Mouse (Mus musculus) Patski (cell line): ENCODE measurements around the gene Dennd2c. TPM values are rescaled to one million over a fixed set of nuclear protein-coding genes. Genes with fewer than 3 reads are reported as not detected.
"Not testable (repeated sequence)": the region's sequence is repeated elsewhere in the genome, so short reads cannot be mapped to it uniquely, and the experiment has no call there.

ENCODE experiments used
- ATAC-seq: fragments of 100-300 bp; one replicate; pipeline ENCODE4 v1.8.0; 2021
- CTCF ChIA-PET: fragments of 350-600 bp; sonication (Branson Sonifier 250); formaldehyde crosslinking; loops from one replicate; lab custom pipeline; 2022; ENCODE audit warnings: inconsistent platforms; lab: Charles Lee
- POLR2A ChIA-PET: fragments of 350-600 bp; sonication (Branson Sonifier 250); formaldehyde crosslinking; loops from one replicate; lab custom pipeline; 2022; ENCODE audit warnings: antibody characterized with exemption, inconsistent platforms; lab: Charles Lee
- DNase-seq: peaks from one replicate; pipeline ENCODE4 v3.0.0-alpha.2; 2011; ENCODE audit warnings: low read depth, low spot score
- H3K27me3 ChIP-seq: fragments of 371-371 bp; one replicate; pipeline ENCODE4 v1.5.1; 2021
- CTCF ChIP-seq: fragments of 100-300 bp; IDR thresholded peaks from one replicate; pipeline ENCODE4 v1.5.1; 2021
- in situ Hi-C: fragments of 300-500 bp; cut with MboI; formaldehyde crosslinking; loops from 3 replicates; pipeline ENCODE4 v1.11.1; 2018; ENCODE audit warnings: low pct_unique_long_range_greater_than_20kb, mixed read lengths
- polyA plus RNA-seq: library from polyadenylated mRNA; unstranded; gene quantifications from one replicate; pipeline ENCODE4 v1.2.3, GENCODE M21; 2021

The Dennd2c gene
- polyA plus RNA-seq, 1 experiment from 2014 or later = 1.7 TPM

- in situ Hi-C loops = no loop called here
Observed at GRCm38 (mm10) chr3:103133098-103133497, 30.7 kb downstream of the Dennd2c start.

DNA sequence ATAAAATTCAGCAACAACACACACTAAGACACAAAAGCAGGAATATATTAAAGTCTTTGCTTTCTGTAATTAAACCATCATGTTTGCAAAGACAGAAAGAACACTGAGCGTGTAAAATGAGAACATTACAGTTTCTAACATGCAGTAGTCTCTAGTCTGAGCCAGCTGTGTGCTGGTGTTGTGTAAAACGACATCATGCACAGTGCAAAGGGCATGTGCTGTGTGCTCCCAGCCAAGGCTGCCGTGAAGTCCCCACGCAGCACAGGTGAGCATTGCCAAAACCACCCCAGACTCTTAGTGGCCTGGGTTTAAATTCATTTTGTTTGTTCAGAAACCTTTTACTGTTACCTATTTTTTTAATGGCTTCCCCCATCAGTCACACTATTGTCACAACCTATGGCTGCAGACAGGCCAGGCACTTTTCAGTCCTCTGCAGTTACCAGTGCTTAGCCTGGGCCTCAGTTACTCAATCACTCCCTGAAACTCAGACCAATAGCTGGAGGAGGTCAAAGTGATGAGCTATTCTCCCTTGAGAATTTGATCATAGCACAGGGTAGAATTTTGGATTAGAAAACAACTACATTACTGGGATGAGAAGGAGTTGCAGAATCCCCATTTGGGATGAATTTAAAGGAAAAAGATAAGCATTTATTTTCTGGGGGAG, 34.1 kb downstream of the Dennd2c start:
- in situ Hi-C loops = no loop called here
- ATAC-seq (no peak), DNase-seq (no peak)
- no peak for TF ChIP-seq CTCF
- ChIA-PET CTCF (interaction anchor here (1.1 to 1.8 kb wide), 3 partner anchors 13 to 32 kb away, joined by 3 to 4 read pairs (median 3); no protein-coding TSS in a partner anchor), POLR2A (no interaction called here)
- H3K27me3 ChIP-seq = no peaks in the 10 kb centered on the region

More at GRCm38 (mm10) chr3:103133098-103133497, 30.7 kb downstream of the Dennd2c start:
- POLR2A ChIA-PET = no interaction called here
- H3K27me3 ChIP-seq = no peaks in the 10 kb centered on the region
- CTCF ChIA-PET = no interaction called here
- ATAC-seq = no peak
- no peak for TF ChIP-seq CTCF
- no peak for DNase-seq

- TF ChIP-seq CTCF = no peak
- ATAC-seq (no peak), DNase-seq (no peak)
- POLR2A ChIA-PET = no interaction called here
- CTCF ChIA-PET = interaction anchor here (0.7 to 0.9 kb wide), 2 partner anchors 8 to 17 kb away, joined by 3 to 5 read pairs; no protein-coding TSS in a partner anchor
- in situ Hi-C loops = no loop called here
- H3K27me3 ChIP-seq = no peaks in the 10 kb centered on the region
Observed at GRCm38 (mm10) chr3:103139047-103139446, 36.6 kb downstream of the Dennd2c start.

- DNase-seq, in situ Hi-C loops, H3K27me3 ChIP-seq, ATAC-seq: not testable (repeated sequence)
- CTCF ChIA-PET = interaction anchor here (0.9 to 1.6 kb wide), 2 partner anchors 9 to 30 kb away, joined by 4 to 5 read pairs; no protein-coding TSS in a partner anchor
- POLR2A ChIA-PET = interaction anchor here (0.8 kb wide), 1 partner anchor 9 kb away, joined by 4 read pairs; no protein-coding TSS in a partner anchor
Observed at GRCm38 (mm10) chr3:103140095-103140838, 37.9 kb downstream of the Dennd2c start.

DNA sequence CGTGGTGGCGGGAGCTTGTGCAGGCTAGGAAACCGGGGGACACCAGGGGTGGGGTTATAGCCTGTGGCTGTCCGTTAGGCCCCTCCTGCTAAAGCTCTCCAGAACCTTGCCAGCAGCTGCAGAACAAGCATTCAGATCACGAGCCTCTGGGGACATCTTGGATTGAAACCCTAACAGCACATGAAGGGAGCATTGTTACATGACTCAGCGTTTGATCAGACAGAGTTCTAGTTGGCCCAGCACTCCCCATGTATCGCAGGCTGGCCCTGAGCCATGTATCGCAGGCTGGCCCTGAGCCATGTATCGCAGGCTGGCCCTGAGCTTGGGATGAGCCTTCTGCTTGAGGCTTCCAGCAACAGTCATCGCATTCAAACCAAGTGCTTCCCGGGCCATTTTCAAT, 38.9 kb downstream of the Dennd2c start:
- ATAC-seq (no peak), DNase-seq (no peak)

GRCm38 (mm10) chr3:103142366-103142765, 40.0 kb downstream of the Dennd2c start:
- ChIA-PET POLR2A (interaction anchor here (1.1 kb wide), 1 partner anchor 18 kb away, joined by 3 read pairs; no protein-coding TSS in a partner anchor), CTCF (interaction anchor here (1.5 to 1.8 kb wide), 3 partner anchors 14 to 28 kb away, joined by 4 to 6 read pairs (median 4); no protein-coding TSS in a partner anchor)
- TF ChIP-seq CTCF = no peak
- ATAC-seq = no peak
- DNase-seq = no peak
- in situ Hi-C loops = no loop called here
- H3K27me3 ChIP-seq = no peaks in the 10 kb centered on the region

More for the DNA sequence above, 38.9 kb downstream of the Dennd2c start:
- in situ Hi-C loops = no loop called here
- ChIA-PET CTCF (interaction anchor here (1.6 kb wide), 1 partner anchor 29 kb away, joined by 4 read pairs; no protein-coding TSS in a partner anchor), POLR2A (no interaction called here)
- H3K27me3 ChIP-seq = no peaks in the 10 kb centered on the region
- no peak for TF ChIP-seq CTCF

GRCm38 (mm10) chr3:103145336-103145735, 42.9 kb downstream of the Dennd2c start:
- POLR2A ChIA-PET = no interaction called here
- TF ChIP-seq CTCF = no peak
- ATAC-seq = no peak
- no peak for DNase-seq
- CTCF ChIA-PET = interaction anchor here (2.7 kb wide), 1 partner anchor 8 kb away, joined by 10 read pairs; no protein-coding TSS in a partner anchor
- no peaks in the 10 kb centered on the region for H3K27me3 ChIP-seq
- in situ Hi-C loops = no loop called here

- H3K27me3 ChIP-seq = no peaks in the 10 kb centered on the region
- no peak for TF ChIP-seq CTCF
- DNase-seq (no peak), ATAC-seq (no peak)
- in situ Hi-C loops = no loop called here
- ChIA-PET POLR2A (no interaction called here), CTCF (interaction anchor here (0.6 to 2.7 kb wide), 2 partner anchors 8 to 32 kb away, joined by 3 to 10 read pairs; no protein-coding TSS in a partner anchor)
Observed at GRCm38 (mm10) chr3:103145791-103146190, 43.4 kb downstream of the Dennd2c start.

- no peak for TF ChIP-seq CTCF
- ChIA-PET POLR2A (no interaction called here), CTCF (interaction anchor here (0.6 kb wide), 1 partner anchor 33 kb away, joined by 3 read pairs; no protein-coding TSS in a partner anchor)
- ATAC-seq (no peak), DNase-seq (no peak)
- H3K27me3 ChIP-seq = no peaks in the 10 kb centered on the region
- in situ Hi-C loops = no loop called here
Observed at GRCm38 (mm10) chr3:103146330-103147166, 44.1 kb downstream of the Dennd2c start.

DNA sequence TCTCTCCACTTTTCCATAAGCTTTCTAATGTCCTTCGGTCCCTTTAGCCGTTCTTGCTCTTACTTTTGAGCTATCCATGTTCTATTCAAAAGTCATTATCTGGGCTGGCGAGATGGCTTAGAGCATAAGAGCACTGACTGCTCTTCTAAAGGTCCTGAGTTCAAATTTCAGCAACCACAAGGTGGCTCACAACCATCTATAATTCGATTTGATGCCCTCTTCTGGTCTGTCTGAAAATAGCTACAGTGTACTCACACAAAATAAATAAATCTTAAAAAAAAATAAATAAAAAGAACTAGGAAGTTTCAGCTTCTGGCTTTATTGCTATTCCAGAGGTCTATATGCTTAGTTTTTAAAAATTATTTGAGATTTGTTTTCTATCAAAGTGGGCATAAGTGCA, 45.4 kb downstream of the Dennd2c start:
- no peak for TF ChIP-seq CTCF
- DNase-seq (no peak), ATAC-seq (no peak)
- ChIA-PET POLR2A (no interaction called here), CTCF (interaction anchor here (0.8 kb wide), 1 partner anchor 22 kb away, joined by 3 read pairs; no protein-coding TSS in a partner anchor)
- in situ Hi-C loops = no loop called here
- H3K27me3 ChIP-seq = no peaks in the 10 kb centered on the region
